Mouse (Mus musculus): ENCODE data around the gene Gm21976.

Gene Gm21976

DNA sequence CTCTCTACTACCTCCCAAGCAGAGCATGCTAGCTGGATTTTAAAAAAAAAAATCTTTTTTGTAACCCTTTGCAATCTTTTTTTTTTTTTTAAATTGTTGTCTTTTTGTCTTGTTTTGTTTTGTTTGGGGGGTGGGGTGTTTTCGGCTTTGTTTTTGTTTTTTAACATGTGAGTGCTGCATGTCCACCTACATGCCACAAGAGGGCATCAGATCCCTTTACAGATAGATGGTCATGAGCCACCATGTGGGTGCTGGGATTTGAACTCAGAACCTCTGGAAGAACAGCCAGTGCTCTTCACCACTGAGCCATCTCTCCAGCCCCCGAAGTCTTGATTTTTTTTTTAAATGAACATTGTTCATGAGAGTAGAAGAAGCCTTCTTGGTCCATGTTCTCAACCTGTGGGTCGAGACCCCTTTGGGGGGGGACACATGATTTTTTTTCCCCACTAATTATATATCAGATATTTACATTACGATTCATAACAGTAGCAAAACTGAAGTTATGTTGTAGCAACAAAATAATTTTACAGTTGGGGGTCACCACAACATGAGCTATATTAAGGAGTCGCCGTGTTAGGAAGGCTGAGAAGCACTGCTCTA lies 18.3 kb downstream of the Gm21976 start:
- 90% methylated on average over 6 of the region's 6 CpGs for WGBS

GRCm38 (mm10) chr13:98298833-98299758 lies 19.4 kb downstream of the Gm21976 start:
- WGBS = 35% methylated on average over 21 of the region's 21 CpGs

DNA sequence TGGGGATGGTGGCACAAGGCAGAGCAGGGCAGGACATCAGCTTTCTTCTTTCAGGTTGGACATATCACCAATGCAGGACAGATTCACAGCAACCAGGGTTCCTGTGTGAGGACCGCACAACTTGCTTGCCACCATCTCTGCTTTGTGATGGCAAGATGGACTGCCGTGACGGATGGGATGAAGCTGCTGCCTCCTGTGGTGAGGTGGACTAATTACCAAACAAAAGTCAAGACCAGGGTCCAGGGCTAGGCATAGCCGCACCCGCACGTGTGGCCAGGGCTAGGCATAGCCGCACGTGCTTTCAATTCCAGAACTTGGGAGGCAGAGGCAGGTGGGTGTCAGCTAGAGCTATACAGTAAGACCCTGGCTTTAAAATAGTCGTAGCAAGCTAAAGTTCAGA lies 25.6 kb downstream of the Gm21976 start:
- 89% methylated on average over 9 of the region's 9 CpGs for whole genome bisulfite sequencing

- 31% methylated on average over 5 of the region's 5 CpGs for WGBS
These were observed 26.7 kb downstream of the Gm21976 start for GRCm38 (mm10) chr13:98306393-98306792.

GRCm38 (mm10) chr13:98306852-98307475 lies 27.3 kb downstream of the Gm21976 start:
- WGBS = 30% methylated on average over 14 of the region's 14 CpGs

- 78% methylated on average over 5 of the region's 5 CpGs for WGBS
These were observed 28.3 kb downstream of the Gm21976 start for GRCm38 (mm10) chr13:98308004-98308403.

- WGBS = 77% methylated on average over 4 of the region's 4 CpGs
These were observed 29.0 kb downstream of the Gm21976 start for GRCm38 (mm10) chr13:98308724-98309123.

- 87% methylated on average over 5 of the region's 5 CpGs for WGBS
These were observed 31.9 kb downstream of the Gm21976 start for GRCm38 (mm10) chr13:98311597-98311996.

DNA sequence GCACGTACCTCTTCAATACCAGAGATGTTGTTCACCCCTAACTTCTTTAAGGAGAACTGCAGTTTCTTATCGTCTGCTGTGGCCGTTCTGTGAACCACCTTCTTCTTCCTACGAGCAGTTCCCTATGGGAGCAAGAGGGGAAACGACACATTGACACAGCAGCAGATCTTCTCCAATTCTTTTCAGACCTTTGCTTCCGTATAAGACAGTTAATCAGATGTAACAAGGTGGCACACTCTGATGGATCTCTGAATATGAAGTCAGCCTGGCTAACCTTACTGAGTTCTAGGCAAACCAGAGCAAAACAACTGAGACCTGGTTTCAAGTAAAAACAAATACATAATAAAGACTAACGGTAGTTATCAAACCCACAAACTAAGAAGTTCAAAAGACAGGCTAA lies 33.9 kb downstream of the Gm21976 start:
- 58% methylated on average over 7 of the region's 7 CpGs for WGBS

- 56% methylated on average over 4 of the region's 4 CpGs for WGBS
These were observed 35.4 kb downstream of the Gm21976 start for GRCm38 (mm10) chr13:98315124-98315523.

DNA sequence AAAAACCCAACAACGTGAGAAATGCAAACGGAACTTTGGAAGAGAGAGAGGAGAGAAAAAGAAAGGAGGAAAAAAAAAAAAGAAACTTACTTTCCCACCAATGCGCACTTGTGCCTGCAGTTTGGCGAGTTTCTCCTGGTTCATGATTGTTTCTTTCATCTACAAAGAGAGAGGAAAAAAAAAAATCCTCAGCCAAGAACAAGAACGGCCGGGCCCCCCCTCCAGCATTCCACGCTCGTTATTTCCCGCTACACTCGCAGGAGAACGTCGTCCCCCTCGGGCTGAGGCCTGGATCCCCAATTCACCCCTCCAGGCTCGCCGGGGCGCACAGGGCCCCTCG lies 36.4 kb downstream of the Gm21976 start:
- WGBS = under 1% methylated on average over 17 of the region's 17 CpGs

GRCm38 (mm10) chr13:98316480-98317245 lies 37.0 kb downstream of the Gm21976 start, which contains the start of gene Btf3:
Btf3 (minus strand) TSS chr13:98317006.
- under 1% methylated on average over 88 of the region's 90 CpGs for WGBS

DNA sequence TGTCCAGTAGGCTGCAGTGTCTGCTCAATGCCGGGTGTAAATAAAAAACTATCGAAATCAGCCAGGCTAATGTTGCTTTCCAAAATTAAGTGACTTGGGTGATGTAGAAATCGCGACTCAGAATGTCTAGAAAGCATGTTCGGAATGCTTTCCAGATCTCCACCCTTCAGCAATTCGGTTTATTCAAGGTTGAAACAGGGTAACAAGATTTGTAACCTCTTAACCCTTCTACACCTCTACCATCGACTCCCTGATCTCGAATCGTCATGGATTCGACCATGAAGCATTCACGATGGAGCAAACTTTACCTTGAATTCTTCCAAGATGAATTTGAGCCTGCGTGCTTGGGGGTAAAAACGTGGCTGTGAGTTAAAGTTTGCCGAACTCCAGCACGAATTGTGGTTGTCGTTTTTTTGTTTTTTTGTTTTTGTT lies 37.6 kb downstream of the Gm21976 start:
- under 1% methylated on average over 16 of the region's 16 CpGs for WGBS

DNA sequence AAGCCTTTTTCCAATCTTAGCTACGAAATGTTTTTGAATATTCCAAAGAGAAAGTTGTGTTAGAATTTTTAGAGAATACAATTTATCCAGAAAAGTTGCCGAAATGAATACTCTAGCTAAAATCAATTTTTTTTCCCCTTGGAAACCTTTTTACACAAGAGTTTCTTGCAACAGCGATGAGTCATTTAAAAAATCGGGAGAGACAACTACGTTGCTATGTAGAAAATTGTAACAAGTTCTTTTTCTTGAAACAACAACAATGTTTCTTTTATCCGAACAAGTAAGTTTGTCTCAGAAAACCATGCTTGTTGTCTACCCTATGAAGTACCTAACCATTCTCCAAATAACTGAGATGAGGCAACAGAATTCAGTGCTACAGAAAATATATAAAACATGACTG lies 38.2 kb downstream of the Gm21976 start:
- WGBS = 59% methylated on average over 6 of the region's 6 CpGs

GRCm38 (mm10) chr13:98325034-98325433 lies 45.3 kb downstream of the Gm21976 start:
- WGBS = 88% methylated on average over 11 of the region's 11 CpGs

GRCm38 (mm10) chr13:98332106-98332505 lies 52.4 kb downstream of the Gm21976 start:
- WGBS = 39% methylated on average over 2 of the region's 2 CpGs

DNA sequence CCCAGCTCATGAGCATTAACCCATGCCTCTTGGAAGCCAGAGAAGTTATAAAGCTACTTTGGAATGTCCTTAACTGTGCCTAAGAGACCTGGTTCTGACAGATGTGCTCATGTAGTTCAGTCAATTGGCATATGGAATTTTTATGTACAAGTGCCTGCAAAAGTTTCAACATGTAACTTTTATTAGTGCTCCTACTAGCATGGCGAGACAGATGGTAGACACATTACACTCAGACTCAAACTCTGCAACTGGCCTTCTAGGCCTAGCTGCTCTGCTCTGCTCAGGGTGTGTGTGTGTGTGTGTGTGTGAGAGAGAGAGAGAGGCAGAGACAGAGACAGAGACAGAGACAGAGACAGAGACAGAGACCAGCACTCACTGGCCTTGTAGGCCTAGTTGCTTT lies 56.5 kb downstream of the Gm21976 start:
- WGBS = 98% methylated on average over 1 of the region's 1 CpGs

GRCm38 (mm10) chr13:98340506-98340905 lies 60.8 kb downstream of the Gm21976 start:
- WGBS = 91% methylated on average over 5 of the region's 5 CpGs

GRCm38 (mm10) chr13:98349491-98349890 lies 69.8 kb downstream of the Gm21976 start:
- 82% methylated on average over 4 of the region's 4 CpGs for WGBS

DNA sequence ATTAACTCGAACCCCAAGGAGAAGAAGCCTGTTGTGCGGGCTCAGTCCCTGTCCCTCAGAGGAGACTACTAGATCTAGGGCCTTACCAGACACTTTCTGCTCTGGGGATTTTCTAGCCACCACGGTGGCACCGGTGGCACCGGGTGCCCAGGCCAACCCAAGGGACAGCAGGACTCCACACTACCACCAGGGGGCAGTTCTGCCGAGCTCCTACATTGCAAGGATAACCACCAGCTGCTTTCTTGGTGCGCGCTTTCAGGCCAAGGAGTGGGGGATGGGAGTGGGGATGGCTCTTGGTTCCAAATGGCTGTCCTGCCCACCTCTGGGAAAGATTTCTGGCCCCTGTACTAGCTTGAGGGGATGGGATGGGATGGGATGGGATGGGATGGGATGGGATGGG lies 71.8 kb downstream of the Gm21976 start:
- 27% methylated on average over 8 of the region's 8 CpGs for WGBS

GRCm38 (mm10) chr13:98352381-98352975 lies 72.8 kb downstream of the Gm21976 start:
- WGBS = 16% methylated on average over 14 of the region's 14 CpGs

Measured in cerebral cortex, adult 2 months (tissue).